Mouse (Mus musculus) testis, adult 2 months (tissue): ENCODE data around the gene Pls1.

Source experiments
- CTCF ChIP-seq: fragments of 200-500 bp; IDR thresholded peaks from 2 replicates; pipeline ENCODE4 v1.5.1; 2012; ENCODE audit warnings: low read depth, mild to moderate bottlenecking, inconsistent platforms, low read length, moderate library complexity; ENCODE audit not compliant: control insufficient read depth, insufficient read depth, insufficient replicate concordance
- POLR2A ChIP-seq: fragments of 200-500 bp; IDR thresholded peaks from 2 replicates; pipeline ENCODE4 v1.6.1; 2012; ENCODE audit warnings: low read depth, mild to moderate bottlenecking, inconsistent platforms, low read length, moderate library complexity; ENCODE audit not compliant: control insufficient read depth

- no peak for TF ChIP-seq POLR2A
- TF ChIP-seq CTCF, result no peak
Measured at GRCm38 (mm10) chr9:95811817-95812216, 33.3 kb downstream of the Pls1 start.
